Mouse (Mus musculus) ovary, adult 18-20 months (tissue): ENCODE results near the gene Srgap2.

Experiments used
- DNase-seq: peaks from one replicate; pipeline ENCODE4 v3.0.0; 2022; ENCODE audit warnings: low spot score, mixed read lengths

The Srgap2 gene

GRCm38 (mm10) chr1:131473631-131474118, 53.5 kb downstream of the Srgap2 start:
- DNase-seq, result no peak

GRCm38 (mm10) chr1:131470597-131470996, 56.6 kb downstream of the Srgap2 start:
- no peak for DNase-seq

- no peak for DNase-seq
Observed at GRCm38 (mm10) chr1:131465855-131466254, 61.3 kb downstream of the Srgap2 start.

GRCm38 (mm10) chr1:131463953-131464627, 63.1 kb downstream of the Srgap2 start:
- no peak for DNase-seq

- DNase-seq, result no peak
Observed at GRCm38 (mm10) chr1:131462541-131463067, 64.5 kb downstream of the Srgap2 start.

- no peak for DNase-seq
Observed at GRCm38 (mm10) chr1:131460914-131461530, 66.1 kb downstream of the Srgap2 start.

- DNase-seq, result no peak
Observed at GRCm38 (mm10) chr1:131455355-131455890, 71.7 kb downstream of the Srgap2 start.

- no peak for DNase-seq
Observed at GRCm38 (mm10) chr1:131454386-131454785, 72.8 kb downstream of the Srgap2 start.

- no peak for DNase-seq
Observed at GRCm38 (mm10) chr1:131453335-131453734, 73.8 kb downstream of the Srgap2 start.

- no peak for DNase-seq
Observed at GRCm38 (mm10) chr1:131448373-131448772, 78.8 kb downstream of the Srgap2 start.

- DNase-seq, result no peak
Observed at GRCm38 (mm10) chr1:131447333-131447732, 79.8 kb downstream of the Srgap2 start.

GRCm38 (mm10) chr1:131446577-131446976, 80.6 kb downstream of the Srgap2 start:
- DNase-seq, result no peak

GRCm38 (mm10) chr1:131438556-131438955, 88.6 kb downstream of the Srgap2 start:
- DNase-seq, result no peak

GRCm38 (mm10) chr1:131437975-131438374, 89.2 kb downstream of the Srgap2 start:
- DNase-seq, result no peak

GRCm38 (mm10) chr1:131436609-131437008, 90.5 kb downstream of the Srgap2 start:
- DNase-seq, result no peak

- peak; percentile 9 for DNase-seq
Observed at GRCm38 (mm10) chr1:131431456-131432246, 95.5 kb downstream of the Srgap2 start.

GRCm38 (mm10) chr1:131427140-131427821, 99.9 kb downstream of the Srgap2 start:
- no peak for DNase-seq

- no peak for DNase-seq
Observed at GRCm38 (mm10) chr1:131423061-131423460, 104.1 kb downstream of the Srgap2 start.

GRCm38 (mm10) chr1:131421113-131421512, 106.0 kb downstream of the Srgap2 start:
- no peak for DNase-seq

GRCm38 (mm10) chr1:131420660-131421059, 106.5 kb downstream of the Srgap2 start:
- DNase-seq, result no peak

- DNase-seq, result no peak
Observed at GRCm38 (mm10) chr1:131419307-131419706, 107.8 kb downstream of the Srgap2 start.
